Mouse (Mus musculus): ENCODE measurements at regions not wholly inside any gene's neighbourhood (a gene's known extent, or its start where the extent isn't known, plus 50 kb on each side); places are given as distances from the start of the nearest gene placed in this dataset.
A peak's percentile ranks its signal among the peaks of the same experiment; 100 is the strongest.

DNA sequence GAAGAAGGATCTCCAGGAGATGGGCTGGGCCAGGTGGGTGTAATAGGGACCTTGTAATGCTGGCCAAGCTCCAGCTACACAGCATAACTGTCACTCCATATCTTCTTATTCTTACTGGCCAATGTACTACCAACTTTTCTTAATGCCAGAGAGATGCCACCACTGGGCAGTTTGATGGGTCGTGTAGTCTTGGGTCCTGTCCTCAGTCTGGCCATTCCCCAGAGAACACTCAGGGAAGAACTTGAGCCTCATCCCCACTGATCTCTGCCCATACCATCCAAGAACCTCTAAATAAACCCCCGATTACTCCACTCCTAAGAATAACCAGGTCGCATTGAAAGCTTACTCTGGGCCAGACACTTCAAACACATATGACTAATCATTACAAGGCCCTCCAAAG lies 82.0 kb upstream of the Dusp10 start:
- Histone ChIP-seq H3K9ac (ENCODE audit: low read depth, low read length, severe bottlenecking) (no peak overlapping the region), H3K36me3 (ENCODE audit: control insufficient read depth, insufficient read depth, low read length) (no peaks in the 10 kb centered on the region), H3K4me3 (replicated peaks; ENCODE audit: low read length) (no peak overlapping the region), H3K4me2 (replicated peaks; ENCODE audit: low read depth, low read length, severe bottlenecking) (no peak overlapping the region), H3K27ac (replicated peaks; ENCODE audit: low read depth, low read length) (no peak overlapping the region), H3K27me3 (ENCODE audit: control insufficient read depth, insufficient read depth, low read length) (no peaks in the 10 kb centered on the region), H3K9me3 (ENCODE audit: control insufficient read depth, low read length) (no peaks in the 10 kb centered on the region), H3K4me1 (ENCODE audit: control insufficient read depth, insufficient read depth, low read length) (no peaks in the 10 kb centered on the region)
- no peak for ATAC-seq (ENCODE audit: low FRiP score, low read depth)
- WGBS, result 80% methylated on average over 3 of the region's 3 CpGs
- no peak for DNase-seq (ENCODE audit: low spot score)
- TF ChIP-seq POLR2A (IDR thresholded peaks at IDR 0.05; ENCODE audit: borderline replicate concordance, extremely low read depth, insufficient read depth, insufficient read length), result no peak

DNA sequence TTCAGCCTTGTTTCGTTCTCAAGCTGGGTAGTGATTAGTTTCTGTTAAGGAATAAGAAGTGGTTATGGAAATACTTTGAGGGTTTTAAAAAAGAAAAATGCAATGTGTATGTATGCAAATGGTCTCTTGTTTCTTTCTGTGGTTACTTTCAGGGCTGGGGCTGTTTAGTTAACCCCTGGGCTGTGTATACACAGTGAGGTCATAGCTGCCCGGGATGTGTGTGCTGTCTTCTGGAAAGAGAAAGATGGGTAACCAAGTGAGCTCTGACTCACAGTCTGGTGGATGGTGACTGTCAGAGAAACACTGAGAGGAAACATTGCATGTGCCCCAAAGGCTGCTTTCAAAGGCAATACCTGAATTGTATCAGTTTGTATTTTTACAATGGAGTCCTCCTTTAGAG lies 79.3 kb upstream of the Dusp10 start:
- Histone ChIP-seq H3K4me3 (replicated peaks; ENCODE audit: low read length) (no peak overlapping the region), H3K27me3 (ENCODE audit: control insufficient read depth, insufficient read depth, low read length) (no peaks in the 10 kb centered on the region), H3K9ac (ENCODE audit: low read depth, low read length, severe bottlenecking) (no peak overlapping the region), H3K27ac (replicated peaks; ENCODE audit: low read depth, low read length) (no peak overlapping the region), H3K4me2 (replicated peaks; ENCODE audit: low read depth, low read length, severe bottlenecking) (no peak overlapping the region), H3K4me1 (ENCODE audit: control insufficient read depth, insufficient read depth, low read length) (no peaks in the 10 kb centered on the region; the same call in 1 of the 2 replicates), H3K9me3 (ENCODE audit: control insufficient read depth, low read length) (no peaks in the 10 kb centered on the region), H3K36me3 (ENCODE audit: control insufficient read depth, insufficient read depth, low read length) (no peaks in the 10 kb centered on the region)
- ATAC-seq (ENCODE audit: low FRiP score, low read depth), result no peak
- no peak for TF ChIP-seq POLR2A (IDR thresholded peaks at IDR 0.05; ENCODE audit: borderline replicate concordance, extremely low read depth, insufficient read depth, insufficient read length)
- DNase-seq (ENCODE audit: low spot score), result no peak
- 85% methylated on average over 2 of the region's 2 CpGs for WGBS

- ATAC-seq (ENCODE audit: low FRiP score, low read depth), result no peak
- TF ChIP-seq POLR2A (IDR thresholded peaks at IDR 0.05; ENCODE audit: borderline replicate concordance, extremely low read depth, insufficient read depth, insufficient read length), result no peak
- no peaks in the 10 kb centered on the region for H3K9me3 ChIP-seq (ENCODE audit: control insufficient read depth, low read length)
- no peaks in the 10 kb centered on the region for H3K36me3 ChIP-seq (ENCODE audit: control insufficient read depth, insufficient read depth, low read length)
- no peak overlapping the region for H3K4me2 ChIP-seq (replicated peaks; ENCODE audit: low read depth, low read length, severe bottlenecking)
- no peaks in the 10 kb centered on the region for H3K27me3 ChIP-seq (ENCODE audit: control insufficient read depth, insufficient read depth, low read length)
- 90% methylated on average over 11 of the region's 11 CpGs for WGBS
- H3K9ac ChIP-seq (ENCODE audit: low read depth, low read length, severe bottlenecking), result no peak overlapping the region
- no peak for DNase-seq (ENCODE audit: low spot score)
- no peak overlapping the region for H3K4me3 ChIP-seq (replicated peaks; ENCODE audit: low read length)
- no peak overlapping the region for H3K27ac ChIP-seq (replicated peaks; ENCODE audit: low read depth, low read length)
- H3K4me1 ChIP-seq (ENCODE audit: control insufficient read depth, insufficient read depth, low read length), result no peaks in the 10 kb centered on the region; the same call in 1 of the 2 replicates
These were observed 75.9 kb upstream of the Dusp10 start for GRCm38 (mm10) chr1:183937166-183937565.

DNA sequence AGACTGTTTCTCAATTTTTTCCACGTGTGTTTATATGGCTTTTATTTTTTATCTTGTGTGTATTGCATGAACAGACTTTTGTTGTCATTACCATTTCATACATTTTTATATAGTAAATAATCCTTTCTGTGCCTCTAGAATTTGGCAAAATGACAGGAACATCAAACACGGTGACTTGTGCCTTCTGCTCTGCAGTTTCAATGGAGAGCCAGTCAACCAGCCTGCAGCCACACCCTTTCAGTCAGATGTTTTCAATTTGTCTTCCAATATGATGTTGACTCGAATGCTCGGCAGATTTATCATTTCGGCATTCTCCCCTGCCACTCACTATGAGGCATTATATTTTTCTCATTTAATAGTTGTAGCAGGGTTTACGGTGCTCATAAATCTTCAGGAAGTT lies 74.7 kb upstream of the Dusp10 start:
- 28% methylated on average over 6 of the region's 6 CpGs for WGBS
- Histone ChIP-seq H3K4me1 (ENCODE audit: control insufficient read depth, insufficient read depth, low read length) (no peaks in the 10 kb centered on the region; the same call in 1 of the 2 replicates), H3K9ac (ENCODE audit: low read depth, low read length, severe bottlenecking) (no peak overlapping the region), H3K9me3 (ENCODE audit: control insufficient read depth, low read length) (no peaks in the 10 kb centered on the region), H3K4me3 (replicated peaks; ENCODE audit: low read length) (no peak overlapping the region), H3K27ac (replicated peaks; ENCODE audit: low read depth, low read length) (no peak overlapping the region), H3K36me3 (ENCODE audit: control insufficient read depth, insufficient read depth, low read length) (no peaks in the 10 kb centered on the region), H3K27me3 (ENCODE audit: control insufficient read depth, insufficient read depth, low read length) (no peaks in the 10 kb centered on the region), H3K4me2 (replicated peaks; ENCODE audit: low read depth, low read length, severe bottlenecking) (no peak overlapping the region)
- TF ChIP-seq POLR2A (IDR thresholded peaks at IDR 0.05; ENCODE audit: borderline replicate concordance, extremely low read depth, insufficient read depth, insufficient read length), result no peak
- DNase-seq (ENCODE audit: low spot score) (peak; percentile 23), ATAC-seq (ENCODE audit: low FRiP score, low read depth) (no peak)

DNA sequence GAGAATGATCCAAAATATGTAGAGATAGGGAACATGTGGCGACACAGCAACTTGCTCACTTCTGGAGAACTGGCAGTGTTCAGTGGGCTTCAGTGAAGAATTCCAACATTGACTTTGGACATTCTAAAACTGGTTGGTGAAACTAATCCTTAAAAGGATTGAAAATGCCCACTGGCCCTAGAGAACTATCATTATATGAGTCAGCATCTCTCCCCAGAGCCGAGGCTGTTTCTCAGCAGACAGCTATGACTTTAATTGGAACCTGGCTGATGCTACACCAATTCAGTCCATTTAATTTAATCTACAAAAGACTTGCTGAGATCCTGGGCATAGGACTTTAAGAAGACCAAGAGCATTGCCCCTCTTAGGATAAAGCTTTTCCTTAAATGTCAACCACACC lies 72.4 kb upstream of the Dusp10 start:
- Histone ChIP-seq H3K9me3 (ENCODE audit: control insufficient read depth, low read length) (no peaks in the 10 kb centered on the region), H3K27me3 (ENCODE audit: control insufficient read depth, insufficient read depth, low read length) (no peaks in the 10 kb centered on the region), H3K9ac (ENCODE audit: low read depth, low read length, severe bottlenecking) (no peak overlapping the region), H3K36me3 (ENCODE audit: control insufficient read depth, insufficient read depth, low read length) (no peaks in the 10 kb centered on the region), H3K27ac (replicated peaks; ENCODE audit: low read depth, low read length) (no peak overlapping the region), H3K4me1 (ENCODE audit: control insufficient read depth, insufficient read depth, low read length) (no peaks in the 10 kb centered on the region; the same call in 1 of the 2 replicates), H3K4me2 (replicated peaks; ENCODE audit: low read depth, low read length, severe bottlenecking) (no peak overlapping the region), H3K4me3 (replicated peaks; ENCODE audit: low read length) (no peak overlapping the region)
- DNase-seq (ENCODE audit: low spot score) (no peak), ATAC-seq (ENCODE audit: low FRiP score, low read depth) (no peak)
- no peak for TF ChIP-seq POLR2A (IDR thresholded peaks at IDR 0.05; ENCODE audit: borderline replicate concordance, extremely low read depth, insufficient read depth, insufficient read length)
- WGBS, result 64% methylated on average over 2 of the region's 2 CpGs

GRCm38 (mm10) chr1:183946241-183946640 lies 66.9 kb upstream of the Dusp10 start:
- Histone ChIP-seq H3K4me2 (replicated peaks; ENCODE audit: low read depth, low read length, severe bottlenecking) (no peak overlapping the region), H3K27ac (replicated peaks; ENCODE audit: low read depth, low read length) (no peak overlapping the region), H3K36me3 (ENCODE audit: control insufficient read depth, insufficient read depth, low read length) (no peaks in the 10 kb centered on the region), H3K9ac (ENCODE audit: low read depth, low read length, severe bottlenecking) (no peak overlapping the region), H3K27me3 (ENCODE audit: control insufficient read depth, insufficient read depth, low read length) (no peaks in the 10 kb centered on the region), H3K4me3 (replicated peaks; ENCODE audit: low read length) (no peak overlapping the region), H3K9me3 (ENCODE audit: control insufficient read depth, low read length) (no peaks in the 10 kb centered on the region), H3K4me1 (ENCODE audit: control insufficient read depth, insufficient read depth, low read length) (no peaks in the 10 kb centered on the region)
- no peak for TF ChIP-seq POLR2A (IDR thresholded peaks at IDR 0.05; ENCODE audit: borderline replicate concordance, extremely low read depth, insufficient read depth, insufficient read length)
- 89% methylated on average over 8 of the region's 8 CpGs for WGBS
- ATAC-seq (ENCODE audit: low FRiP score, low read depth) (no peak), DNase-seq (ENCODE audit: low spot score) (no peak)
